Mouse (Mus musculus): ENCODE measurements around the gene Gnai2.
"Not testable (repeated sequence)": the region's sequence is repeated elsewhere in the genome, so short reads cannot be mapped to it uniquely, and the experiment has no call there.

The Gnai2 gene

DNA sequence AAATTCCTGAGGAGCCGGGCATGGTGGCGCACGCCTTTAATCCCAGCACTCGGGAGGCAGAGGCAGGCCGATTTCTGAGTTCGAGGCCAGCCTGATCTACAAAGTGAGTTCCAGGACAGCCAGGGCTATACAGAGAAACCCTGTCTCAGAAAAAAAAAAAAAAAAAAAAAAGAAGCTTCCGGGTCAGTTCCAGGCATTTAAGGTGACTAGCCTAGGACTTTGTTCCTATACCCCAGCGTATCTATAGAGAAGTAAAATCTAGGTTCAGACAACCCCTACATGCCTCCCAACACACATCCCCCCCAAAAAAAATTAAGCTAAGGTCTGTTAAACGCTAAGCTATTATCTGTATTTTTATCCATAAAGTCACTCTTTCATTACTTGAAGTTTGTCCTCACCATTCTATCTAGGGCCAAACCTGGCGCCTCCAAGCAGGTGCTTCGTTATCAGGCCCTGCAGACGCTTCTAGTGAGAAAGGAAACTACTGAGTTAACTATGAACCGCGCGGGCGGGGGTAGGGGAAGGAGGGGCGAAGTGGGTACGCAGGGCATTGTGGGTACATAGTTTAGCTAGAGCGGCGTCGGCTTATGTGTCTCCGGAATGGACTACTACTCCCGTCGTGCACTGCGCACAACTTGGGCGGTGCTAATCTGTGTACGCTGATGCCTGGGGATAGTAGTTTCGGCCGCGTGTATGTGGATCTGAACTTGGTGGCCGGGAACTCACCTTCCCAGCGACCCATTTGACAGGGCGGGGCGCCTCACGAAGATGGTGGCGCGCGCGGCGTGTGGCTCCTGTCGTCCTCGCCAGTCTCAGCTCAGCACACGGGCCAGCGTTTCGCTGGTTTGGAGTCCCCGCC lies 48.0 kb downstream of the Gnai2 start, which contains the start of gene Ifrd2:
Ifrd2 (plus strand) TSS at position 669 of the 859 bp plus-strand sequence.
- DNase-seq: peak; percentile 93 to 96

DNA sequence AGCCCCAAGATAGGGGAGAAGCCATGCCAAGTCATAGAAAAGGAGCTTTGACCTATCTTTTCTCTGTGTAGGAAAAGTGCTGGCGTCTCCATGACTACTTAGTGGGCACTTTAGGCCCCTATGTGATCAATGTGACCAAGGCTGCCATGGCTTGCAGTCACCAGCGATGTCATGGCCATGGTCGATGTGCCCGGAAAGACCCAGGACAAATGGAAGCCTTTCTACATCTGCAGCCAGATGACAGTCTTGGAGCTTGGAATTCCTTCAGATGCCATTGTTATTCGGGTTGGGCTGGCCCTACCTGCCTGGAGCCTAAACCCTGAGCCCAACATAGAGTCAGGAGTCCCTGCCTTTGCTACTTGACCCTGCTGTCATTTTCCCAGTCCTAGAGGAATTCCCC lies 48.7 kb downstream of the Gnai2 start:
- DNase-seq: no peak

DNA sequence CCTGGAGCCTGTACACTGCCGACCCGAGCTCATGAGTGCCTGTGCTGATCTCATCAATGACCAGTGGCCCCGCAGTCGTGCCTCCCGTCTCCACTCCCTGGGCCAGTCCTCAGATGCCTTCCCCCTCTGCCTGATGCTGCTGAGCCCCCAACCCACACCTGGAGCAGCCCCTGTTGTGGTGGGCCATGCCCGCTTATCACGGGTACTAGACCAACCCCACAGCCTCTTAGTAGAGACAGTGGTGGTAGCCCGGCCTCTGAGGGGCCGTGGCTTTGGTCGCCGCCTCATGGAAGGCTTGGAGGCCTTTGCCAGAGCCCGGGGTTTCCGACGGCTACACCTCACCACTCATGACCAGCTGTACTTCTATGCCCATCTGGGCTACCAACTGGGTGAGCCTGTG lies 52.0 kb downstream of the Gnai2 start:
- no peak for DNase-seq

DNA sequence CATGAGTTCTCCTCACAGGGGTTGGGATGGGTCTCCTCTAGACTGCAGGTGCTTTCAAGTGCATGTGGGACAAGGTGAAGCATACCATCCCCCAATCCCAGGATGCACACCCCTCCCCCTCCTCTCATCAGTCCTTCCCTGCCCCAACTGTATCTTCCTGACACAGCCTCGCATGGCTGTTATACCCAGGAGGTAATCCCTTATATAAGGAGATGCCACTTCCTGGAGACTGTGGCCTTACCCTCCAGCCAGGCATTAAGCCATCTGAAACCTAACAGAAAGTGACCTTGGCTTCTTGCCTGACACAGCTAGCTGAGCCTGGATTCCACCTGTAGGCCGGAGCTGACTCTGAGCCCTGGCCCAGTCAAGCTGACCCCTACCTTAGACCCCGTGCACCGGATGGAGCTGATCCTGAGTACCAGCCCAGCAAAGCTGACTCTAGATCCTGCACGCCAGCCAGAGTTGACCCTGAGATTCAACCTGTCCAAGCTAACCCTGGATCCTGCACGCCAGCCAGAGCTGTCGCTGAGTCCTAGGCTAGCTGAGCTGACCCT lies 52.6 kb downstream of the Gnai2 start:
- no peak for DNase-seq

DNA sequence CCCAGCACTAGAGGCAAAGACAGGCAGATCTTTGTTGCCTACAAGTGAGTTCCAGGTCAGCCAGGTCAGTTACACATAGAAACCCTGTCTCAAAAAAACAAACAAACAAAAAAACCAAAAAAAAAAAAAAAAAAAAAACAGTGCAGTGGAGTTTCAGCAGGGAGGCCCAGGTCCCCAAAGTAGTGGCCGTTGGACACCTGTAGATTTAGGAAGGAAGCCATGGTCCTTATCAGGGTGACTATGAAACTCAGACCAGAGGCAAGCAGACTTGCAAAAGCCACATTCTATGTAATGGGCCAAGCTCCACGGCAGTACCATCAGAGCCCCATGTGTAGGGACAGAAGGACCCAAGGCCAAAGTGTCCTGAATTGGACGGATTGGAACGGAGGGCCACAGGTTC lies 53.6 kb downstream of the Gnai2 start:
- DNase-seq: no peak

DNA sequence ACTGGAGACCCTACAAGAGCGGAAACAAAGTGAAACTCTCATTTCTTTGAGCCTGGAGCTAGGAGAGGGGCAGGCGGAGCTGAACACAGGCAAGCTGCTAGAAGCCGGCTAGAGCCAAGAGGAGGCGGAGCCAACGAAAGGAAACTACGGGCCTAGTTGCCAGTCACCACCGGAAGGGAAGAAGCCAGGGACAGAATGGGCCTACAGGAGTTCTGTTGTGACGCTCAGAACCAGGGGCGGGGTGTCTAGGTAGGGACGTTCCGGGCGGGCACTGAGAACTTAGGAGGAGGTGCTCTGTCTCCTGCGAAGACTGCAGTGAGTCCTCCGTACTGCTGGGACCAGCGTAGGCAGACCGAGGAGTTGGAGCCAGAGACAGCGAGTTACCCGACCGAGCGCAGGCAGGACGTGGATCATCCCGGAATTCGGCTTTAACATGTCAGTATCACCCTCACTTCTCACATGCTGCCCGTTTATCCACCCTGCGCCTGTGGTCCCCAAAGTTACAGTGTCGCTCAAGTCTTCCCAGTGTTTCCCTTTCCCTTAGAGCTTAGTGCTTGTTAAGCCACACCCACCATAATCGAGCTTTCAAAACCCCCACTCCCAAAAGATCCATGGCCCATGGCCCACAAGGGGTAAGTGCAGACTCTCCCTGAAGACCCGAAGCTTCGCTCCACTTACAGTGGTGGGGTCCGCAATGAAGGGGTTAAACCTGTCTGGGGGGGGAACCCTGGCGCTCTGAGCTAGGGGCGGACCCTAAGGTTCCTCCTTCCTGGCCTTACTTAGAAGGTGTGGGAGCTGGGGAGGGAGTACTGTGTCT lies 54.5 kb downstream of the Gnai2 start, which contains the start of gene Hyal3:
Hyal3 (plus strand) TSS at position 318 of the 817 bp plus-strand sequence.
- DNase-seq: peak; percentile 86 to 90

DNA sequence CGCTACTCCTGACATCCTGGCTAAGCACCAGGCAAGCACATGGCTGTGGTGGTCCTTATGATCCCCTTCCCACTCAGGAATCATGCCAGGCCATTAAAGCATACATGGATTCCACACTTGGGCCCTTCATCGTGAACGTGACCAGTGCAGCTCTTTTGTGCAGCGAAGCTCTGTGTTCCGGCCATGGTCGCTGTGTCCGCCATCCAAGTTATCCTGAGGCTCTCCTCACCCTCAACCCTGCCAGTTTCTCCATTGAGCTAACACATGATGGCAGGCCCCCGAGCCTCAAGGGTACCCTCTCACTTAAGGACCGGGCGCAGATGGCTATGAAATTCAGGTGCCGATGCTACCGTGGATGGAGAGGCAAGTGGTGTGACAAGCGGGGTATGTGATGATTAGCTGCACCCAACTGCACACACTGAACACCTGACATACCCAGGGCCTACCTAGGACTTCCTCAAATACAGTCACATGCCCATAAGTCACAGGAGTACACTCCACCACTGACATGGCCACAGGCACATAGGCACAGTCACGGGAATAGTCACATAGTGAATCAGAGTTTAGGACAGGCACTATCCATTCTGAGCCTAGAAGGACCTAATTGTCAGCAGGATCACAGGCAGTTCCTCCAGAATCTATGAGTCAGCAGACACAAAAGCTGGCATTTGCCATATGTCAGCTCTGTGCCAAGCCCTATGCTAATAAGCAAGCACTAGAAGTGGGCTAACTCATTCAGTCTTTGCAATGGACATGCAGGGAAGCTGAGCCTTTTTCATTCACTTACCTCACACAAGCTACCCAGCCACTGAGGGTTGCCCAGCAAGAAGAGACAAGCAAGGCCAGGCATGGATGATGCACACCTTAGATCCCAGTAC lies 55.9 kb downstream of the Gnai2 start:
- peak; percentile 59 to 67 for DNase-seq

DNA sequence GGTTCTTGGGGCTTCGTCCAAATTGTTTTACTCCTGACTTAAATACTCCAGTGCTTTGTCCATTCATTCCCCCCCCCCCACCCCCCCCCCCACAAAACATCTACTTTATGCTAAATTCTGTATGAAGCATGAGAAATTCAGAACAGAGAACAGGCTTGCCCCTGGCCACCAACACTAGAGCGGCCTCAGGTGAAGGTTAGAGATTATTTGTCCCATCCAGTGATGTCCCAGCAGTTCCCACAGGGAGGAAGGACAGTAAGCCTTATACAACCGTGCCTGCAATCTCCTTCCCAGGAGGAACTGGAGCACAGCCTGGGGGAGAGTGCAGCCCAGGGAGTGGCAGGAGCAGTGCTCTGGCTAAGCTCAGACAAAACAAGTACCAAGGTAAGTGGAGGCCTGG lies 56.6 kb downstream of the Gnai2 start, which contains the start of gene Naa80:
Naa80 (plus strand) TSS at position 301 of the 400 bp plus-strand sequence.
- no peak for DNase-seq

DNA sequence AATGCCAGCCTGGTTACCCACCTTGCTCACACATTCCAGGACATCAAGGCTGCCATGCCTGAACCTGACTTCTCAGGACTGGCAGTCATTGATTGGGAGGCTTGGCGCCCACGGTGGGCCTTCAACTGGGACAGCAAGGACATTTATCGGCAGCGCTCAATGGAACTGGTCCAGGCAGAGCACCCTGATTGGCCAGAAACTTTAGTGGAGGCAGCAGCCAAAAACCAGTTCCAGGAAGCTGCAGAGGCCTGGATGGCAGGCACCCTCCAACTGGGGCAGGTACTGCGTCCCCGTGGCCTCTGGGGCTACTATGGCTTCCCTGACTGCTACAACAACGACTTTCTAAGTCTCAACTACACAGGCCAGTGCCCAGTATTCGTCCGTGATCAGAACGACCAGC lies 57.3 kb downstream of the Gnai2 start:
- no peak for DNase-seq

DNA sequence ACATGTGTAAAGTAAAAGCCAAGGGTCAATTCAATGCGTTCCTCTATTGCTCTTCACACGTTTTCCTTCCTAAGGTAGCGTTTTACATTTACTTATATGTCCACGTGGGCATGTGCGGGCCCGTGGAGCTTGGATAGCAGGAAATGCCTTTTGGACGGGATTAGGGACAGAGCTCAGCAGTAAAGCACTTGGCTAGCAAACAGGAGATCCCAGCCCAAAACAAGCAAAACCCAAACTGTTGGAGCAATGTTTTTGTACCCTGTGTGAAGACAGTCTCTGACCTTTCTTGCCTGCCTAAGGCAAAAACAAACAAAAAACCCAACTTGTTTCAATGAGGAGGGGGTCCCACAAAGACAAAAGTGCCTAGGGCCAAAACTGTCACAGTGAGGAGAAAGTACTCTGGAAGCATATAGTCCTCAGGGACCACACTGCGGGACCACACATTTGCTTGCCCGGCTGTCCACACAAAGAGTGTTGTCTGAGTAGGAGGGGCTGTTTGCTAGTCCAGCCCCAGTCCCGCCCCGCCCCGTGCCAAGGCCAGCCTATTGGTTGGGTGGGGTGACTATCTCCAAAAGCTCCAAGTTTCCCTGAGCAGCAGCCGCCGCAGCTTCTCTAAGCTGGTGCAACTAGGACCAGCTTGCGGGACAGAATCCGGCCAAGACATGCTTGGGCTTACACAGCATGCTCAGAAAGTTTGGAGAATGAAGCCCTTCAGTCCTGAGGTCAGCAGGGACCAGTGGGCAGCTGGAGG lies 58.6 kb downstream of the Gnai2 start, which contains the start of gene Hyal1:
Hyal1 (plus strand) TSS at position 571 of the 751 bp plus-strand sequence.
- DNase-seq: peak; percentile 44 to 75

DNA sequence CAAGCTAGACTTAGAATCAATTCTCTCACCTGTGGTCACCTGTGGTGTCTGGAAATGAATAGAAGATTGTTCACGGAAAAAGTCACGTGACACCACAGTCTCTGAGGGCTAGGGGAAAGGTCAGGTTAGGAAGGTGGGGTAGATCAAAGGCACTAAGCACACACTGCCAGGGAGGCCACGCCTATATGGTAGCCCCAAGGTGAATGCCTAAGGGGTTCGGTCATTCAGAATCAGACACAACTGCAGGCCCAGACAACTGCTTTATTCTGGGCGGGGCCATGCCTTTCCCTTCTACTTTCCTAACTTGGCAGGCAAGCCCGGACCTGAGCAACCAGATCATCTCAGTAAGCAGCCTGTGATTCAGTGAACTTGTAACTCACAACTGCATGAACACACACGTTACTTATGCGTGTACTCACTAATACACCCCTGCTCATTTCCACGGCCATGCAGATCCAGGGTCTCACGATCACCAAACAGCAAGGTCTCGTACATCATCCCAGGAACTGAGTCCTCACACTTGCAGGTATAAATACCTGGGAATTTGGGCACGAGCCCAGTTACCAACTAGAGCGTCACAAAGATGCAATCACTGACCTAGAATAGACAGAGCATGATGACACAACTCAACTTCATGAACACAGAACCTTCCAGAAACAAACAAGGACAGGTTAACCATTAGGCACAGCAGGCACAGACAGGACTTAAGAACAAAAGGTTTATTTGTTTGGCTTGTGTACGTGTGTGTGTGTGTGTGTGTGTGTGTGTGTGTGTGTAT lies 59.4 kb downstream of the Gnai2 start:
- peak in 1 of 2 experiments; percentile 68 for DNase-seq

DNA sequence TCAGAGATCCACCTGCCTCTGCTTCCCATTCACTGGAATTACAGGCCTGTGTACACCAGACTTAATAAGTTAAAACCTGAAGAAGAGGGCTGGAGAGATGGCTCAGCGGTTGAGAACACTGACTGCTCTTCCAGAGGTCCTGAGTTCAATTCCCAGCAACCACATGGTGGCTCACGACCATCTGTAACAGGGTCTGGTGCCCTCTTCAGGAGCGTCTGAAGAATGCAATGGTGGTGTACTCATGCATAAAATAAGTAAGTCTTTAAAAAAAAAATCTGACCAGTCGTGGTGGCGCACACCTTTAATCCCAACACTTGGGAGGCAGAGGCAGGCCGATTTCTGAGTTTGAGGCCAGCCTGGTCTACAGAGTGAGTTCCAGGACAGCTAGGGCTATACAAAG lies 61.4 kb downstream of the Gnai2 start:
- DNase-seq: not testable (repeated sequence)

DNA sequence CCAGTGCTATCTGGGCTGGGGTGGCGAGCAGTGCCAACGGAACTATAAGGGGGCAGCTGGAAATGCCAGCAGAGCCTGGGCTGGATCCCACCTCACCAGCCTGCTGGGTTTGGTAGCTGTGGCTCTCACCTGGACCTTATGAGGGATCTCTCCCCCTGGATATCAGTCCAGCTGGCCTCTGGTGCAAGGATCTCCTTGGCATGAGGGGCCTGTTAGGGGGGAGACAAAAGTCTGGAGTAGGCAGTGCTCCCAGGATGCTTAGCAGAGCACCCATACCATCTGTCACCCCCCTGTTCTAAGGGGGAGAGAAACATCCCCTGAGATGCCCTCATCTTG lies 62.9 kb downstream of the Gnai2 start:
- DNase-seq: no peak

DNA sequence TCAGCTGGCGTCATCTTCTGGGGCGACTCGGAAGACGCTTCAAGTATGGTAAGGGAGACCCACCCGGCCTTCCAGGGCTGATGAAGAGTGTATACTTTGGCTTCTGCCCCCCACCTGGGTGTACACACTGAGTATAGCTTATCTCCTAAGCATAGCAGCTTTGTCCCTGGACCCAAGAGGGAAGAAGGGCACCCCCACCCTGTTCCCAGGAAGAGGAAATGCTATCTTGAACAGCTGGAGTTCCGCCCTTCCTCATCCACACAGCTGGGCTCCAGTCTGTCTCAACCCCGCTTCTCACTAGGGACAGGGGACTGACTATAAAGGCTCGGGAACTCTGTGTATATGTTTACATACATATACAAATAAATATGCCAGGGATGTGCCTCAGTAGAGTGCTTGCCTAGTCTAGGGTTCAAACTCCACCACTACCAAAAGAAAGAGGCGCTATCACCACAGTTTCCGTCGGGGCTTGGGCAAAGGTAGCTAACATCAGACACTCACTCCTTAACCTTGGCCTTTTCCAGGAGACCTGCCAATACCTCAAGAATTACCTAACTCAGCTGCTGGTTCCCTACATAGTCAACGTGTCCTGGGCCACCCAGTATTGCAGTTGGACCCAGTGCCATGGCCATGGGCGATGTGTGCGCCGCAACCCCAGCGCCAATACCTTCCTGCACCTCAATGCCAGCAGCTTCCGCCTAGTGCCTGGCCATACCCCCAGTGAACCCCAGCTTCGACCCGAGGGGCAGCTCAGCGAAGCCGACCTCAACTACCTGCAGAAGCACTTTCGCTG lies 63.4 kb downstream of the Gnai2 start:
- no peak for DNase-seq

DNA sequence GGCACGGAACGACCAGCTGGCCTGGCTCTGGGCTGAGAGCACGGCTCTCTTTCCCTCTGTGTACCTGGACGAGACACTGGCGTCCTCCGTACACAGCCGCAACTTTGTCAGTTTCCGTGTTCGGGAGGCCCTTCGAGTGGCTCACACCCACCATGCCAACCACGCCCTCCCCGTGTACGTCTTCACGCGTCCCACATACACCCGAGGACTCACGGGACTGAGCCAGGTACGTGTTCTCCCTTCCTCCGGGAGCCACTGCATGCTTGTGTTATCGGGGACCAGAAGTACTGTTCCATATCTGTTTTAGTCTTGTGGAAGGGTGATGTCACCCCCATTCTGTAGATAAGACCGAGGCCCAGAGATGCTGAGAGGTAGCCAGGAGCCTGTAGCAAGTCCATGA lies 64.3 kb downstream of the Gnai2 start:
- no peak for DNase-seq

DNA sequence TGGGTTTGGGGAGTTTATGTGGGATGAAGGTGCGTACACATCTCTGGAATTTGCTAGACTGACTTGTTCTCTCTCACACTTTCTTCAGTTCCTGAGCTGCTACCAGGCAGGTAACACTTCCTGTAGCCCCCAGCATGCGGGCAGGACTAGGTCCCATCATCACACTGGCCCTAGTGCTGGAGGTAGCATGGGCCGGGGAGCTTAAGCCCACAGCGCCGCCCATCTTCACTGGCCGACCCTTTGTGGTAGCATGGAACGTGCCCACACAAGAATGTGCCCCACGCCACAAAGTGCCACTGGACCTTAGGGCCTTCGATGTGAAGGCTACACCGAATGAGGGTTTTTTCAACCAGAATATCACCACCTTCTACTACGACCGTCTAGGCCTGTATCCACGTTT lies 65.2 kb downstream of the Gnai2 start:
- no peak for DNase-seq

DNA sequence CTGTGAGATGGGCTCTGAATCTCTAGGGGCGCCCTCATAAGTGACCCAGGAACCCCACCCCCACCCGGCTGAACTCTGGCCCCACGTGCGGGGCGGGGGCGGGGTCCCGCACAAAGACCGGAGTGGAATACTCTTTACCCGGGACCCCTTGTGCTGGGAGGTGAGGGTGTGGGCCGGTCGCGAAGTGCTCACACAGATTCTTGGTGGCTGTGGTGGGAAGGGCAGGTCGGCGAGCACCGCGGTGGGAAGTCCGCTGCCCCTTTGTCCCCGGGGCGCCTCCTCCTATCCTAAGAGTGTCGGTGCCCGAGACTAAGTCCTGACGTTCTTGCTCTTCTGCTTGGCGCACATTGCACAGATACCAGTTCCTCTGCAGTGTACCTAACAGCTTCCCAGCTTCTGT lies 65.9 kb downstream of the Gnai2 start:
- no peak for DNase-seq

DNA sequence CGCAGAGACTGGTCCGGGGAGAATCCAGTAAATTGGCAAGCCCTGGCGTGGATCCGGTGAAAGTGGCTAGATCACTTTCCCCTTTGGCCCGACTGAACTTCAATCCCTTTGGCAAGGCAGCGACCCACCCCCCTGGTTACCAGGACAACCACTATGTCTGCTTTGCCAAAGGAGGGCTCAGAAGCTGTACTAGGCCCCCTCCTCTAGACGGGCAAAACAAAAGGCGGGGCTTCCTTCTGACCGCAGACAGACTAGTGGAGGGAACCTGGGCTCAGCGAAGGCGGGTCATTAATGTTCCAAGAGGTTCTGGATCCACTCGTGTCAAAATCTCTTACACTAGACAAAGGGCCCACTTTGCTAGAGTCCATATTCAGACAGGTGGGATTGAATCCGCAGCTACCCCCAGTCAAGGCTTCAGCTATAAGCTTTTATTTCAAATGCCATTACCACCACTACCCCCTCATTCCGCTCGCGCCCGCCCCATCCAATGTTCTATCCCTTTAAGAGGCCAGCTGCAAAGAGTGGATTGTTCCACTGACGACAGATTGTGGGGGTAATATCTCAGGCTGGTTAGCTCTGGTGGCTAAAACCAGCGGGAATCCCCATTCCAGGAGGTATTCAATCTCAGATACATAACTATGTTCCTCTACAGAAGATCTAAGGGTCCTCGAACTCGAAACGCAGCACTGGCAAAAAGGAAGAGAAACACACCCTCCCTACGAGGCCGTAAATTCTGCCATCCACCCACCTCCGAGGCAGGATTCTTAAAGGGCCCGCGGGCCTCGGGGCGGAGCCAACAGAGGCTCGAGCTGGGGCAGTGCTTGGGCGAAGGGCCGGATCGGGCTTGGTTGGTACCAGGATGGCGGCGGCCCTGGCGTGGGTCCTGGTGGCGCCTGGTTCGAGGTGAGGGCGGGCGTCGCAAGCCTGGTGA lies 66.6 kb downstream of the Gnai2 start:
- DNase-seq: peak; percentile 82 to 84
